Mouse (Mus musculus) large intestine, adult 2 months (tissue): Measurements from ENCODE around the gene Map1s. TPM values are rescaled to one million over a fixed set of nuclear protein-coding genes. Genes with fewer than 3 reads are reported as not detected.

Experiments
- DNase-seq: peaks from one replicate; pipeline ENCODE4 v3.0.0-alpha.2; 2012; ENCODE audit warnings: low read depth, low spot score
- WGBS: fragments of 180-500 bp; shearing (Covaris S2); methylation state at CpG from one replicate; pipeline ENCODE4 v1.1.7; 2018; 5-methylcytosine and 5-hydroxymethylcytosine counted together
- polyA plus RNA-seq: library from polyadenylated mRNA; depleted of rRNA; stranded (reverse); fragments of >200 nt; gene quantifications from 2 replicates; pipeline ENCODE4 v1.2.3, GENCODE M21; 2012; rRNA removed

Gene Map1s
- polyA plus RNA-seq, 1 experiment = 14.3 TPM

- DNase-seq = no peak
- 85% methylated on average over 5 of the region's 5 CpGs for WGBS
These were observed 20.7 kb downstream of the Map1s start for GRCm38 (mm10) chr8:70926396-70926795.

DNA sequence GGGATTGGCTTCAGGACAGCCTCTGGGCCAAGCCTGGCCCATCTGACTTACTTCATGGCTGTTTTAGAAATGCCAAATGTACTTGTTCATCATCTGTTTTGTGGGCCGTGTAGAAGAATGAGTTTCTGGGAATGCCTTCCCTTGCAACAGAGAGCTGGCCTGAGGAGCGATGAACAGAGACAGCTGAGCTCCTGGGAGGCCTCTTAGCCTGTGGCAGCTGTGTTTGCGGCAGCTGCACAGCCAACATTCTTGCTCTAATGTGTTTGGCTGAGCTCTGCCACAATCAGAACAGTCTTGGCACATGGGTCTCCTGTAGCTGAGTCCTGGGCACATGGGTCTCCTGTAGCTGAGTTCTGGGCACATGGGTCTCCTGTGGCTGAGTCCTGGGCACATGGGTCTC, 22.4 kb downstream of the Map1s start:
- WGBS = 76% methylated on average over 3 of the region's 3 CpGs
- DNase-seq = no peak

DNA sequence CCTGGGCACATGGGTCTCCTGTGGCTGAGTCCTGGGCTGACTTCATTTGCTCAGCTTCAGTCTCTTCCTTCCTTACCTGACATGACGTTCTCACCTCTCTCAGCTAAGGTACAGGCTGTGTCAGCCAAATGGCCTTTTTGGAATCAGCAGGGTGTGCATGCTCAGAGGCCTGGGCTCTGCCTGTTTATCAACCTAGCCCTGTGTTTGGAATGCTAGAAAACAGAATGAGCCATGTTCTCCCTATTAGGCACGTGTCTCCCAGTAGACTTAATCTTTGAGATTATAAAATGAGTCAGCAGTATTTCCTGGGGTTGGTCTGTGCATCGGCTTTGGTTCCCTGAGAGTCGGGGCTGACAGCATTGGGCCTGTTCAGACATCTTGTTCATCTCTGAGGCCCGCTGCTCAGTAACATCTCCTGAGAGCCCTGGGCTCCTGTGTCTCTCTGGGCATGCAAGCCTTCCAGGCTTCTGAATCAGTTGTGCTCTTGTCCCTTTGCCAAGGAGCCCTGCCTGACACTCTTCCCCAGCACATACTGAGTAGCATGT, 23.1 kb downstream of the Map1s start:
- WGBS = 46% methylated on average over 5 of the region's 5 CpGs
- DNase-seq = no peak

DNA sequence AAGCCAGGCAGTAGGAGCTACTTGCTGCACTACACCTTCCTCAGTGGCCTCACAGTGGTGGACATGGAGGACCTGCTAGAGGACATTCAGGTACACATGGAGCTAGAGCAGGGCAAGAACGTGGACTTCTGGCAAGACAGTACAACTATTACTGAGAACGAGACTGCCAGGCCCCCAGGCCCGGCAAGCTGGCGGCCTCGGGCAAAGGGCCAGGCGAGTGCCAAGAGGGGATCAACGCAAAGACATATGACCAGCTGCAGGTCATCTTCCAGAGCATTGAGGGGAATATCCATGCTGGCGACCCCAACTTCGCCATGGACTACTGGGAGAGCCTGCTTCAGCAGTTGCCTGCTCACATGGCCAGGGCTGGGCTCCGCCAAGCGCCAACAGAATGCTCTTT, 26.0 kb downstream of the Map1s start:
- no peak for DNase-seq
- WGBS = 93% methylated on average over 11 of the region's 11 CpGs

GRCm38 (mm10) chr8:70933036-70933435, 27.3 kb downstream of the Map1s start:
- no peak for DNase-seq
- WGBS = 52% methylated on average over 4 of the region's 4 CpGs

DNA sequence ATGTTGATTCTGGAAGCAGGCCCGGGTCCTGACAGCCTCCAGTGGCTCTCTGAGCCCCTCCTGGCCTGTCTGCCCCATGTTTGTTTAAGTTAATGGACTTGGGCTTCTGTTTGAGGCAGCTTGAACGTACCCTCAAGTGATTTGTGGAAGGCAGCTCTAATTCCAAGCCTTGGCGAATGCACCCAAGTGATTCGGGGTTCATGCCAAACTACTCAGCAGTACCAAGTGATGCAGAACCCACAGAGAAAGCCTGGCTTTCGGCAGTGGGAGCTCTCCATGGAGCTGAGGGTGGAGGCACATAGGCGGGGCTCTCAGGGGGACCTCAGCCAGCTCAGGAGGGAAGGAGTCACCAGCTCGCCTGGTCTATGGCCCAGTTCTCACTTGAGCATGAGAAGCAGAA, 29.1 kb downstream of the Map1s start:
- no peak for DNase-seq
- WGBS = 35% methylated on average over 7 of the region's 7 CpGs

- 67% methylated on average over 6 of the region's 6 CpGs for WGBS
- no peak for DNase-seq
These were observed 31.5 kb downstream of the Map1s start for GRCm38 (mm10) chr8:70937200-70937599.

- DNase-seq = no peak
- 56% methylated on average over 2 of the region's 2 CpGs for WGBS
These were observed 35.7 kb downstream of the Map1s start for GRCm38 (mm10) chr8:70941478-70941877.

DNA sequence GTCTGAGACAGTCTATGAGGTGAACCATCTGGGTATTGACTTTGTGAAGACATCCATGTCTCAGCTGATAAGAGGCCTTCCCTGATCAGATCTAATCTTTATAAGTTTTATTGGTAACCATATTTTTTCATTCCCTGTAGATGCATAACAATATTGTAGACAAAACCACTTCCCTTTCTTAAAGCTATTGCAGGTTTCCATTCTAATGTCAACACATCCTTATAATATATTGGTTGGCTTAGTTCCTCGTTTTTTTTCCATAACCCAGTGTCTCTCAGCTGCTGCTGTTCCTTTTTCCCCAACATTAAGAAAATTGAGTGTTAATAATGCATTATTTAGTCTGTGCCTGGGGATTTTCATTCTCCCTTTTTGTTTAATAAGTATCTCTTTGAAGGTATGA, 37.5 kb downstream of the Map1s start:
- 12% methylated on average over 1 of the region's 1 CpGs for WGBS
- no peak for DNase-seq

GRCm38 (mm10) chr8:70949847-70950246, 44.1 kb downstream of the Map1s start:
- WGBS = 62% methylated on average over 1 of the region's 1 CpGs
- no peak for DNase-seq

DNA sequence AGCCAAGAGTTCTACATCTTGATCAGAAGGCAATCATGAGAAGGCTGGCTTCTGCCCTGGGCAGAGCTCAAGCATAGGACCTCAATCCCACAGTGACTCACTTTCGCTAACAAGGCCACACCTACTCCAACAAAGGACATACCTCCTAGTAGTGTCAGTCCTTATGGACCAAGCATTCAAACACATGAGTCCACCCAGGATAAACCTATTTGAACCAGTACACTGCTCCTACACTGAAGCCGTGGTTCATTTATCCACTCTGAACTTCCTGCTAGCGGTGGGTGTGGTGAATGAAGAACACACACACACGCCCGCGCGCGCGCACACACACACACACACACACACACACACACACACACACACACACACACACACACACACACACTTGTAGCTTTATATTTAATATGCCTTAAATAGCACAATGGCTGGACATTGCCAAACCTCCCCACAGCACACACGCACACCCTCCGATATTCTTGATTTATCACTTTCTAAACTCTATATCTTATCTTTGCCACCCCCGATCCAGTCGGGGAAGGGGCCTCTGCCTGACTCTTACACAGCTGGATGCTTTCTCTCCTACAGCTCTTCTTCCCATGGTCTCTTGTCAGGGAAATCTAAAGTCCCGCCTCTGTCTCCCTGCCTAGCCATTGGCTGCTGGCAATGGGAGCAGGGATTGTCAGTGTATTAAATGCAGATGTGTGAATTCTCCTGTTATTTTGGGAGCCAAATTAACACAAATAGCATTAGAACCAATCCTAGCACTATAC, 55.2 kb downstream of the Map1s start:
- DNase-seq = peak; percentile 13
- 47% methylated on average over 14 of the region's 14 CpGs for WGBS

GRCm38 (mm10) chr8:70964159-70964558, 58.4 kb downstream of the Map1s start:
- peak; percentile 14 for DNase-seq
- 1% methylated on average over 3 of the region's 3 CpGs for WGBS

DNA sequence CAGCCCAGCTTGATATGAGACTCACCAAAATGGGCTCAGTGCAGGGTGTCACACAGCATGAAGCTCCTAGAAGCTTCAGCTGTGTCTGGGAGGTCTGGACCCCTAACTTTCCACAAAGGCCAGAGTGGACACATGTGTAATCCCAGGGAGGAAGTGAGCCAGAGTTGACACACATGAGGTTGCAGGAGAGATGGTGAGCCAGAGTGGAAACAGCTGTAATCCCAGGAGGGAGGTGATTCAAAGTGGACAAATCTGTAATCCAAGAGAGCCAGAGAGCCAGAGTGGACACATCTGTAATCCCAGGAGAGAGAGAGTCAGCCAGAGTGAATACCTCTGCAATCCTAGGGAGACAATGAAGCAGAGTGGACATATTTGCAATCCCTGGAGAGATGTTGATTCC, 59.1 kb downstream of the Map1s start:
- no peak for DNase-seq

Other genes with a start within 250 kb of the Map1s start
- 52.0 and 73.1 TPM in 2 replicates for gene Pgpep1, start 245.5 kb upstream of the Map1s start, polyA plus RNA-seq
- 147 TPM in 2 replicates for gene Lsm4, start 232.7 kb upstream of the Map1s start, polyA plus RNA-seq
- 345 and 364 TPM in 2 replicates for gene Jund, start 207.0 kb upstream of the Map1s start, polyA plus RNA-seq
- gene Iqcn, start 202.5 kb upstream of the Map1s start, polyA plus RNA-seq = 0.01 TPM in 1 of 2 replicates, not detected in the other
- gene Gm3336, start 187.4 kb upstream of the Map1s start, polyA plus RNA-seq = 59.5 and 63.8 TPM in 2 replicates
- 7.7 and 7.9 TPM in 2 replicates for gene Pde4c, start 182.2 kb upstream of the Map1s start, polyA plus RNA-seq
- 21.5 and 24.6 TPM in 2 replicates for gene Rab3a, start 151.3 kb upstream of the Map1s start, polyA plus RNA-seq
- gene Mpv17l2, start 145.0 kb upstream of the Map1s start, polyA plus RNA-seq = 68.6 and 76.1 TPM in 2 replicates
- 82.1 and 105 TPM in 2 replicates for gene Pik3r2, start 129.2 kb upstream of the Map1s start, polyA plus RNA-seq
- 24.2 and 38.6 TPM in 2 replicates for gene Mast3, start 100.9 kb upstream of the Map1s start, polyA plus RNA-seq
- gene Il12rb1, start 97.5 kb upstream of the Map1s start, polyA plus RNA-seq = 2.4 and 4.2 TPM in 2 replicates
- 22.2 and 25.7 TPM in 2 replicates for gene Arrdc2, start 66.2 kb upstream of the Map1s start, polyA plus RNA-seq
- 0.85 and 1.1 TPM in 2 replicates for gene Kcnn1, start 42.7 kb upstream of the Map1s start, polyA plus RNA-seq
- gene Ccdc124, start 32.0 kb upstream of the Map1s start, polyA plus RNA-seq = 45.3 and 50.8 TPM in 2 replicates
- 0.45 and 0.55 TPM in 2 replicates for gene Slc5a5, start 13.2 kb upstream of the Map1s start, polyA plus RNA-seq
- 3,697 and 4,187 TPM in 2 replicates for gene Rpl18a, start 8.5 kb upstream of the Map1s start, polyA plus RNA-seq